ENCODE assay signal across 14 mouse cellular contexts in genomic region chr4:45970048-45970560, GRCm38 (mm10).
"Had no signal": no experiment of that assay in that cellular context is flagged by ENCODE, and none has a peak within 500 bp of the region (broad histone marks: within the 10 kb centered on the region; RNA-seq: fewer than 3 reads in every experiment).

No protein-coding gene starts in this region.

- H3K9ac ChIP-seq: limb, embryonic 15.5 days; liver, embryonic 15.5 days; lung, embryonic 14.5 days; midbrain, embryonic 15.5 days; neural tube, embryonic 12.5 days had no signal

- H3K27ac ChIP-seq: kidney, postnatal 0 days; limb, embryonic 15.5 days; liver, embryonic 15.5 days; midbrain, embryonic 10.5 days; midbrain, embryonic 15.5 days; neural tube, embryonic 12.5 days had no signal

- H3K4me3 ChIP-seq: limb, embryonic 15.5 days; liver, embryonic 15.5 days; midbrain, embryonic 10.5 days; midbrain, embryonic 15.5 days; neural tube, embryonic 12.5 days had no signal

- ATAC-seq: midbrain, embryonic 15.5 days had no signal

- H3K9me3 ChIP-seq: limb, embryonic 15.5 days; liver, embryonic 15.5 days; midbrain, embryonic 10.5 days; midbrain, embryonic 15.5 days; neural tube, embryonic 12.5 days had no signal

- DNase-seq: kidney, postnatal 36 days; layer of hippocampus, adult 9-11 months; layer of hippocampus, postnatal 36 days; lung, embryonic 14.5 days; lung, postnatal 10 days; lung, postnatal 4 days; thymus, adult 18-20 months; thymus, postnatal 14 days had no signal

- H3K4me2 ChIP-seq: limb, embryonic 15.5 days; liver, embryonic 15.5 days; lung, embryonic 14.5 days; midbrain, embryonic 15.5 days; neural tube, embryonic 12.5 days had no signal

- H3K36me3 ChIP-seq: limb, embryonic 15.5 days; liver, embryonic 15.5 days; midbrain, embryonic 10.5 days; midbrain, embryonic 15.5 days; neural tube, embryonic 12.5 days had no signal
